Mouse (Mus musculus): ENCODE data around the gene Ccdc6.
"Not testable (repeated sequence)": the region's sequence is repeated elsewhere in the genome, so short reads cannot be mapped to it uniquely, and the experiment has no call there.

Ccdc6 gene

GRCm38 (mm10) chr10:70204505-70205399 lies 107.8 kb downstream of the Ccdc6 start, which contains the start of gene Mrln:
Gene Mrln (plus strand): TSS chr10:70204664.
- no peak for DNase-seq (ENCODE audit: low read depth, low spot score)

- DNase-seq (ENCODE audit: low read depth, low spot score) = no peak
These were observed 114.4 kb downstream of the Ccdc6 start for GRCm38 (mm10) chr10:70211281-70211680.

DNA sequence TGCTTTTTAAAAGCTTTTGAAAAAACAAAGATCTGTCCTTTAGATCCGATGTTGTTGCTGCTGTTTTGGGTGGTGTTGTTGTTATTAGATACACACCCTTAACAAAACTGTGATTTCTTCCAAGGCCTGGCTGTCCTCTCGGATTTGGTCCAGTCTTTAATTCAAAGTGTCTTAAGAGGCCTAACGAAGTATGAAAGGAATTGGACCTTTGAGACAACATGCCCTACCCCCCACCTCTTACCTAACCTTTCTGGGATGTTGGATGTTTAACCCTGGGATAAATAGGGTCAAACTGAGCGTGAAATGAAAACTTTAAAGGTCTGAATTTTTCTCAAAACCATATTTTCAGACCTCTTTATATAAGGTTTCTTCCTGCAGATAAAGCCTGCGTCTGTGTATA lies 124.0 kb downstream of the Ccdc6 start:
- no peak for DNase-seq (ENCODE audit: low read depth, low spot score)

DNA sequence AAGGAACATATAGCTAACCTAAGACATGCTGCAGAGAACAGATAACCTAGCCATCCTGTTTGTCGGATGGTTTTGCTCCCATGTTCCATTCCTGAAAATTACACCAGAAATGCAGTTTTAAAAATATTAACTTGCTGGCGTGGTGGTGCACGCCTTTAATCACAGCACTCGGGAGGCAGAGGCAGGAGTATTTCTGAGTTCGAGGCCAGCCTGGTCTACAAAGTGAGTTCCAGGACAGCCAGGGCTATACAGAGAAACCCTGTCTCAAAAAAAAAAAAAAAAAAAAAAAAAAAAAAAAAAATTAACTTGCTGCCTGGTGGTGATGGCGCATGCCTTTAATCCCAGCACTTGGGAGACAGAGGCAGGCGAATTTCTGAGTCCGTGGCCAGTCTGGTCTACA lies 125.3 kb downstream of the Ccdc6 start:
- DNase-seq (ENCODE audit: low read depth, low spot score) = not testable (repeated sequence)

DNA sequence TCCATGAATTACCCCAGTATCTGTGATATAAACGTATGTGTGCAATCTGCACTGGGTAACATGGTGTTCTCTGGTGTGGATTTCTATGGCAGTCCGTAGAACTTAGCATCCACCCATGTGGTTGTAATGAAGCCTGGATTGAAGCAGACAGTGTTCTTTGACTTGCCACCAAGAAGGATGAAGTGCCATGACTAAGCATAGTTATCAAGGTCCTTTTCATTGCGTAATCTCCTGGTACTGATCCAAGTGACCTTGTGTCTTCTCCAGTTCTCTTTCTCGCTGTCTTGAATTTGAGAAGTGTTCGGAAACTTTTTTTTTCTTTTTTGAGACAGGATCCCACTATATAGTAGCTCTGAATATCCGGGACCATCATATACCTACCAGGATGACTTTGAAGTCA lies 127.7 kb downstream of the Ccdc6 start:
- DNase-seq (ENCODE audit: low read depth, low spot score) = no peak

GRCm38 (mm10) chr10:70225760-70226159 lies 128.8 kb downstream of the Ccdc6 start:
- no peak for DNase-seq (ENCODE audit: low read depth, low spot score)

DNA sequence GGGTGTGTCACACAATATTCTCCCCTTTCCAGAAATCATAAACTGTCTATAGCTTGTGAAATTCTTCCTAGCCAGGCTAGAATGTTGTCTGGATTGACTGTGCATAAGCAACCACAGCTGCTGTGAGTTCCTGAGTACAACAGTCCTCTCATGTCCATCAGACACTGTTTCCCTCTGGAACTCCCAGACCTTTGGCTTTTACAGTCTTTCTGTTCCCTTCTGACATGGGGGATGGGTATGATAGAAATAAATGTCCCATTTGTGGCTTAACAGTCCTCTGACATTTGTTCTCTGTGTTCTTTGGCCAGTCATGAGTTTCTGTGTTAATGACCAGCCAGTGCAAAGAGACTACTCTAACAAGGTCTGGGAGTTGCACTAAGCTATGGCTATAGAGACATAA lies 129.7 kb downstream of the Ccdc6 start:
- DNase-seq (ENCODE audit: low read depth, low spot score) = no peak

DNA sequence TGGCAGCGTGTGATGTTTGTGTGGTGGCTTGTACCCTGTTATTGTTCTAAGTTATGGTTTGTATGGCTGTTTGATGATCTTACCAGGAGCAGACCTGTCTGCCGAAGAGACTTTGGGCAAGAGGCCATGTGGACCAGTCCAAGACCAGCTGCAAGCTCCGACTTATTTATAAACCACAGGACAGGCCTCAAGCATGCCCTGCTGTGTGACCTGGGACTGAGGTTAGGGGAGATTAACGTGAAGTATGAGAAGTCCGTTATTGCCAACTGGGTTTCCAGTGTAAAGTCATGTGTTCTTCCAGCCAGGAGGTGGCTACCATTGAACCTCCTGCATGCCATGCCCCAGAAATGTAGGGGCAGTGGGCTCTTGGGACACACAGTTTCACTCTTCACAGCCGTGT lies 133.4 kb downstream of the Ccdc6 start:
- DNase-seq (ENCODE audit: low read depth, low spot score) = no peak

GRCm38 (mm10) chr10:70237936-70238335 lies 141.0 kb downstream of the Ccdc6 start:
- DNase-seq (ENCODE audit: low read depth, low spot score) = no peak
